Mouse (Mus musculus) megakaryocyte-erythroid progenitor cell, adult 5-6 weeks (primary cell): ENCODE data around the gene Rbbp7. TPM values are rescaled to one million over a fixed set of nuclear protein-coding genes. Genes with fewer than 3 reads are reported as not detected.
A peak's percentile ranks its signal among the peaks of the same experiment; 100 is the strongest.

Source experiments
- ATAC-seq: replicated peaks from 2 replicates; pipeline ENCODE4 v1.8.0; 2016; ENCODE audit warnings: mild to moderate bottlenecking, inconsistent platforms; ENCODE audit not compliant: severe bottlenecking, poor library complexity, low FRiP score, low TSS enrichment
- total RNA-seq, 2 experiments: library from RNA; stranded (forward) in 1 of 2; stranded (reverse) in 1 of 2; fragments of 200-1000, 215-1000 nt in 1 of 2; fragments of >200 nt in 1 of 2; fragmentation: Nextera tagmentation in 1 of 2; gene quantifications; 2 replicates each; pipeline ENCODE4 v1.2.3; 2014 to 2017

Rbbp7 gene
- 230 and 236 TPM in 2 replicates for total RNA-seq (2014; fragmentation: Nextera tagmentation)
- total RNA-seq (2017) = 309 and 312 TPM in 2 replicates

GRCm38 (mm10) chrX:162760115-162760942 is at the start of gene Rbbp7:
TSS of gene Rbbp7 (plus strand) at chrX:162760402.
- peak; percentile 94 for ATAC-seq

DNA sequence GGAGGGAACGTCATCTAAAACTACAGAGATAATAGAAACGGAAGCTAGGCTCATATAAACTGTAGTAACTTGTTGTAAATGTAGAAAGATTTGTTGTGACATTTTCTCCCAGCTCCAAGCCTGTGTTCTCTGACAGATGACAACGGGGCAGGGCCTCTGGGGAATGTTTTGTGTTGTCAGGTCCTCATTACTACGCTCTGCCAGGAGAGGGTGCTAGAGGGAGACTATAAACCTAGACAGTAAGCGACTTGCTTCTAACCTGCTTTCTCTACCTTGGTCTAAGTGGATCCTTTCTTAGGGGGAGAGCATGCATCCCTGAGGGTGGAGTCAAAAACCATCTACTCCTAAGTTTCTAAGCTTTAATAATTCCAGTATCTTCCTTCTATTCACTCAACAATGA is 42.4 kb upstream of the Rbbp7 start:
- peak; percentile 99 for ATAC-seq

DNA sequence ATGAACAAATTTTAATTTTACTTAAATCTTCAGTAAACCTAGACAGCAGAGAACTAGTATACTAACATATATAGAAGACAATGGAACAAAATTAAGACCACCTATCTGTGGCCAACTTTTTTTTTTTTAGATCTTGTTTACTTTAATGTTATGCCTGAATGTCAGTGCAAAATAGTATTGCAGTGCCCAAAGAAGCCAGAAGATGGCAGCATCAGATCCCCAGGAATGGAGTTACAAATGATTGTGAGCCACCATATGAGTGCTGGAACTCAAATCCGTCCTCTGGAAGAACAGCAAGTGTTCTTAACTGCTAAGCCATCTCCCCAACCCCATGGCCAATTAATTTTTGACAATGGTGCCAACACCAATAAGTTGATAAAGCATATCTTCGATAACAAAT is 40.6 kb upstream of the Rbbp7 start:
- ATAC-seq = peak; percentile 82

GRCm38 (mm10) chrX:162727367-162727777 is 32.8 kb upstream of the Rbbp7 start:
- ATAC-seq = no peak

DNA sequence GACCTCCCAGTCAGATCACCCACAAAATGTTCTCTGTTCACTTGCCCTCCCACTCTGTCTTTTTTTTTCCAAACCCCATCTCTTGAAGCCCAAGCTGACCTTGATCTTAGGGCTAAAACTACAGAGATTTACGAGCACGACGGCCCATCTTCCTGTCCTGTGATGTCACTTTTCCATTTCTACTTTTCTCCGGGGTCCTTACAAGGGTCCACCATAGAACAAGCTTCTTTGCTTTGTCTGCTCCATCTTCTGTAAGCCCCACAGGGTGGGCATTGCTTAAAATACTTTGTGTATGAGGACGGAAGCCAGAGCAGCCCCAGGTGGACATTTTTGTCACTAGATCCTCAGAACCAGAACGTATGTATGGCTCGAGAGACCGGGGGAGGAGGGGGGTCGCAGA is 32.4 kb upstream of the Rbbp7 start:
- ATAC-seq = no peak

GRCm38 (mm10) chrX:162728228-162728627 is 32.0 kb upstream of the Rbbp7 start:
- ATAC-seq = no peak

GRCm38 (mm10) chrX:162730031-162730430 is 30.2 kb upstream of the Rbbp7 start:
- no peak for ATAC-seq

DNA sequence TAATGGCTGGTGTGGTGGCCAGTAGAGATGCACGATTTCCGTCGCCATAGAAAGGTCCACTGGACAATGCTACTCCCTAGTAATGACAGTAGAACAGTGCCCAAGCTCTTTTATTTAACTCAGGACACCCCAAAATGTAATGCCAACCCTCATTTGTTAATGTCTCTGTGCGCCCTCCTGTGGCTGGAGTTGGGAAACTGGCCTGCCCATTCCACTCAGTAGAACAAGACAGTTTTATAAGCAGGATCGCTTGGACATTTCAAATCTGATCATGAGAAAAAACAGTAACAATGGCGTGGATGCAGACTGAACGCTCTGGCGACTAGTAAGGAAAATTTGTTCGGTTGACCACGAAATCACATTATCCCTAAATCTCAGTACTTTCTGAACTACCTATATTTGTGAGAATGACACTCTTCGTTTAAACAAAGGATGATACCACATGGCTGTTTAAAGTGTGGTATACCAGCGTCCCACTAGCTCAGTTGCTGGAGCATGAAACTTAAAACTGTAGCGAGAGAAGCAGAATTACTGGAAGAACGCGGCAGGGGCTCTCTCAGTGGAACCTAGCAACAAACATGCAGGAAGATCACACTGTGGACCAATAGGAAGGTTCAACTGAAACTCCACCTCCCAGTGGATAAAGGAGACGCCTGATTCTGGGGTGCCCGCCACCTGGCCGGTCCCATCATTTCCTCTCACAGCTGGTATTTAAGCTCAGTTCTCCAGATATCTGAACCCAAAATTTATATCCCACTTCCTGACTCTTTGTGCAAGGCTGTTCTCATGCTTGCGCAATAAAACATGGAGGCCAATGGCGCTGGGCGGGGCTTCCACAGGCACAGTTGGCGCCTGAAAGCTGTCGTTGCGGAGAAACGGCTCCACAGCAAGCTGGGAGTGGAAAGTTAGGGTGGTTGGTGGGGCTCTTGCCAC is 24.9 kb upstream of the Rbbp7 start:
- ATAC-seq = peak; percentile 95

GRCm38 (mm10) chrX:162736140-162736659 is 24.0 kb upstream of the Rbbp7 start:
- peak; percentile 74 for ATAC-seq

GRCm38 (mm10) chrX:162748696-162749420 is 11.3 kb upstream of the Rbbp7 start:
- 0 out of 2 replicates have a peak, but pooled peaks have one; percentile 34 for ATAC-seq

DNA sequence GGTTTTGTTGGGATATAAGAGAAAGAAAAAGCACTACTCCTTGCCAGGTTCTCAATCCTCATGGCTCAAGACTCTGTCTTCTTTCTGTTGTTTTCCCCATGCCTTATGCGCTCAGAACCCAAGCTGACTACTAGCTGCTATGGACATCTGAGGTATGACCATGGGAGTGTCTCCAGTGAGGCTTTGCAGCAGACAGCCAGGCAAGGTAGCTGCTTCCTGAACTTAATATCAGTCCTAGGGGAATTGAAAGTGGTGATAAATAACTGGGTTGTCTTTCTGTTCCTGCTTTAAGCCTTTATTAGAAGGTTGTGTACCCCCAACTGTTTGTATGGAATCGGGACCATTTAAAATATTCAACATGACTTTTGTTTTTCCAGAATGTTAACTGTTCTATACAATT is 7.8 kb upstream of the Rbbp7 start:
- no peak for ATAC-seq

GRCm38 (mm10) chrX:162754314-162754713 is 5.9 kb upstream of the Rbbp7 start:
- ATAC-seq = no peak

- no peak for ATAC-seq
These were observed 4.1 kb upstream of the Rbbp7 start for GRCm38 (mm10) chrX:162756058-162756457.

- ATAC-seq = no peak; the same call in 1 of the 2 replicates
These were observed 719 bp upstream of the Rbbp7 start for GRCm38 (mm10) chrX:162759251-162760114.

DNA sequence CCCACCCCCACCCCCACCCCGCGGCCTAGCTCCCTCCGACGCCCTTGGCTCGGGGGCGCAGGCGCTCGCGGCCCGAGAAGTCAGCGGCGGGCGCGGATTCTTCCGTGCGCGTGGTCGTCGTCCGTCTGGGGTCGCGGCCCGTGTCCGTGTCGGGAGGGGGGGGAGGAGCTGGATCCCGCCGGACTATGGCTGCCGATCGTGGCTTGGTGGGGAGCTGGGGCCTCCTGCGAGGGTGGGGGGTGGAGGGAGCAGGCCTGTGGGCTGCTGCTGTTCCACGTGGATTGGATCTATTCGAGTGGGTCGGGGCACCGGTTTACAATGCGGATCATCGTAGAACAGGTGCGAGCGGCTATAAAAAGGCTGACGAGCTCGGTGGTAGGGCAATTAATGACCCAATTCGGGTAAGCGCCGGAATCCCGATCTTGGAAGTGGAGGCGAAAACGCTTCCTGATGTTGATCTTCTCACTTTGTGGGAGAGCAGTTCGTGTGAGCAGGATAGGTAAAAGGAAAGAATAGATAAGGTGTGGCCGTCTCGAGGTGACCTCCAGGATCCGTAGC is 835 bp downstream of the Rbbp7 start:
- no peak for ATAC-seq

- no peak for ATAC-seq
These were observed 1.7 kb downstream of the Rbbp7 start for GRCm38 (mm10) chrX:162761716-162762395.

- no peak for ATAC-seq
These were observed 10.5 kb downstream of the Rbbp7 start for GRCm38 (mm10) chrX:162770726-162771125.

DNA sequence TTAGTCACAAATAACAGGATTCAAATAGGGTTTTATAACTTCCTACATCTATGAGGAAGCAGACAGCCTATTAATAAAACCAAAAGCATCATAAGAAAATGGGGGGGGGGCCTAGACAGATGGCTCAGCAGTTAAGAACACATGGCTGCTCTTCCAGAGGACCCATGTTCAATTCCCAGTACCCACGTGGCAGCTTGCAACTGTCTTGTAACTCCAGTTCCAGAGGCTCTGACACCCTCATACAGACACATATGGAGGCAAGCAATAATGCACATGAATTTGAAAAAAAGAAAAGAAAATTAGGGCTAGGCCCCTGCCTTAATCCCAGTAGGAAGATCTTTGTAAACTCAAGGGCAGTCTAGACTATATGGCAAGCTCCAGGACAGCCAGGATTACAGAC is 28.2 kb downstream of the Rbbp7 start:
- ATAC-seq = no peak
